Mouse (Mus musculus) myocyte (in vitro differentiated cells): ENCODE data around the gene Ssc5d.

ENCODE experiments used
- CEBPB ChIP-seq: IDR thresholded peaks from 2 replicates; pipeline ENCODE4 v1.6.1; 2011; ENCODE audit warnings: mild to moderate bottlenecking, moderate library complexity; ENCODE audit not compliant: poor library complexity, insufficient read depth, severe bottlenecking
- E2F4 ChIP-seq: IDR thresholded peaks from one replicate; pipeline ENCODE4 v1.6.1; 2011; ENCODE audit warnings: mild to moderate bottlenecking, control low read depth, moderate library complexity; ENCODE audit not compliant: insufficient read depth
- MAX ChIP-seq: IDR thresholded peaks from one replicate; pipeline ENCODE4 v1.6.1; 2011; ENCODE audit warnings: low read depth, mild to moderate bottlenecking, control low read depth
- MYOD1 ChIP-seq, 3 experiments: IDR thresholded peaks; one replicate each; pipeline ENCODE4 v1.6.1; 2011; ENCODE audit warnings: control low read depth in 2 of 3, low read depth in 2 of 3, mild to moderate bottlenecking in 2 of 3, moderate library complexity in 1 of 3; ENCODE audit not compliant: insufficient read length in 2 of 3, control insufficient read depth in 1 of 3
- MYOG ChIP-seq, 3 experiments: IDR thresholded peaks; one replicate each; pipeline ENCODE4 v1.6.1; 2011; ENCODE audit warnings: control low read depth in 2 of 3, low read depth in 2 of 3, mild to moderate bottlenecking in 2 of 3; ENCODE audit not compliant: insufficient read length in 2 of 3, control insufficient read depth in 1 of 3, insufficient read depth in 1 of 3
- POLR2A ChIP-seq: IDR thresholded peaks from one replicate; pipeline ENCODE4 v1.6.1; 2011; ENCODE audit warnings: low read depth, mild to moderate bottlenecking, control low read depth, moderate library complexity; ENCODE audit not compliant: insufficient read length
- POLR2AphosphoS2 ChIP-seq: IDR thresholded peaks from one replicate; pipeline ENCODE4 v1.6.1; 2011; ENCODE audit warnings: low read depth, control low read depth; ENCODE audit not compliant: insufficient read length
- SRF ChIP-seq: IDR thresholded peaks from one replicate; pipeline ENCODE4 v1.6.1; 2011; ENCODE audit warnings: low read depth; ENCODE audit not compliant: control insufficient read depth, insufficient read length
- TCF12 ChIP-seq: IDR thresholded peaks from one replicate; pipeline ENCODE4 v1.6.1; 2011; ENCODE audit warnings: mild to moderate bottlenecking, control low read depth; ENCODE audit not compliant: poor library complexity, insufficient read depth, severe bottlenecking
- USF1 ChIP-seq: IDR thresholded peaks from one replicate; pipeline ENCODE4 v1.6.1; 2011; ENCODE audit warnings: low read depth, mild to moderate bottlenecking, control low read depth, moderate library complexity

DNA sequence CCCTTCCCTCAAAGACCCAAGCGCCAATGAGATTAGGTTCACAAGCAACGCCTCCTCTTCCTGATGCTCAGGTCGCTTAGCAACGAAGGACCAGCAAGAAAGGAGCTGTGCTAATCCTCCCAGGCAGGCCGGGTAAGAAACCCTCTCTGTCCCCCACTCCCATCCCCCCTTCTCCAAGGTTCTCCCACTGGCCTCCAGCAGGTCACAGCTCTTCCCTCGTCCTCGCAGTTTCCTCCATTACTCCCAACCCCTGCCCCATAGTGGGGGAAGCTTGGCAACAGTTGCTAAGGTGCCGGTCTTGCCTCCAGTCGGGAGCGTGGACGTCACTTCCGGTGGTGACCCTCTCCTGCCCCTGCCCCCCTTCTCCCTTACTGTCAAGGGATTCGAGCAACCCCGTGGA is 3.1 kb upstream of the Ssc5d start:
- TF ChIP-seq MAX (no peak), POLR2A (no peak), POLR2AphosphoS2 (peak; percentile 62), SRF (no peak), TCF12 (no peak), E2F4 (no peak), USF1 (no peak), CEBPB (no peak), MYOG (IDR thresholded peaks at IDR 0.05; ENCODE audit: control insufficient read depth in 1 of 3, insufficient read depth in 1 of 3, insufficient read length in 2 of 3, low read depth in 2 of 3) (no peak), MYOD1 (IDR thresholded peaks at IDR 0.05; ENCODE audit: control insufficient read depth in 1 of 3, insufficient read length in 2 of 3, low read depth in 2 of 3) (no peak)
